Mouse (Mus musculus): ENCODE results near the gene Plxdc2. TPM values are rescaled to one million over a fixed set of nuclear protein-coding genes. Genes with fewer than 3 reads are reported as not detected.
"Not testable (repeated sequence)": the region's sequence is repeated elsewhere in the genome, so short reads cannot be mapped to it uniquely, and the experiment has no call there.

Gene Plxdc2
- total RNA-seq, 2 experiments from 2014 or later, result 0.29 to 0.52 TPM

DNA sequence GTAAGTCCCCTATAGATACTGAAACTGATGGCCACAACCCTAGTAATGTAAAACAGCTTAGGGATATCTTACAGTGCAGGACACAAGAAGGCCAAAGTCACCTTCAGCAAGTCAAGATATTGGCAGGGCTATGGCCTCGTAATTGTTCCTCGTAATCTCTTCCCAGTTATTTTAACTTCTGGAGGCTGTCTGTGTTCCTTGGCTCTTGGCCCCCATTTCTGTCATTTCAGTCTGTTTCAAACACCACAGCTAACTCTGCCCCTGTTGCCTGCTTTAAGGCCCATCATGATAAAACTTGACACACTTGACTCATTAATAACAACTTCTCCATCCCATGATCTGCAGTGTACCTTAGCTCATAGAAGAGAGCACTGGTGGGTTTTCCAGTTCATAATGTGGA lies 378.3 kb downstream of the Plxdc2 start:
- ATAC-seq (replicated peaks; ENCODE audit: poor library complexity), result no peak

DNA sequence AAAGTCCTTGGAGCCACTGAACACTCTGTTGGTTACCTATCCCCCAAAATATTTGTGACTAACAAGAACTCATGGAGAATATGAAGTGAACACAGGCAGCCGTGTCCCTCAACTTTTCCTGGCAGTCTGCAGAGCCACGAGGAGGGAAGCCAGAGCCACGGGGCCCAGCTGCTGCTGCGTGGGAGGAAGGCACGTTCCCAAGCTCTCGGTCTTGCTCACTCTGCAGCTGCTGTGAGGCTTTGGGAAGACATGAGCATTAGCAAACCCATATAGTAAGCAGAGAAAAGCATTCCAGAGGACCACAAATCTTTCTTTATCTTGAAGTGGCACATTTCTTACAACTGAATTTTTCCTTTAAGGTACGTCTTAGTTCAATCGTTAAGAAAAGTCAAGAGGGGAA lies 382.1 kb downstream of the Plxdc2 start:
- ATAC-seq (replicated peaks; ENCODE audit: poor library complexity), result peak; percentile 64

DNA sequence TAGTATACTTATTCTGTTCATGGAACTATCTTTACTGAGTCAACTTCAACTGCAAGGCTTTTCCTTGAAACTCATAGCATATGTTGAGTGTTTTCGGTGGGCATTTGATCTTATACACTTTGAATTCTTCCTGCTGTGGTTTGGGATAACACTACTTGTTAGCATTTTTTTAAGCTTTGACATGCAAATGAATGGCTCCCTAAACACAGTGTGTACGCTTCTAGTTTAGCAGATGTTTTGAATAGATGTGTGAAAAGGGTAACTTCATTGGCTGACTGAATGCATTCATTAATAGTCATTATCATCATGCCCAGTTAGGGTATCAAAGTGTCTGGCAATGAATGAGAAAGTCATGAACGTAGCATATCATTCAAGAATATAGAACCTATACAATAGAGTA lies 385.7 kb downstream of the Plxdc2 start:
- ATAC-seq (replicated peaks; ENCODE audit: poor library complexity), result no peak

DNA sequence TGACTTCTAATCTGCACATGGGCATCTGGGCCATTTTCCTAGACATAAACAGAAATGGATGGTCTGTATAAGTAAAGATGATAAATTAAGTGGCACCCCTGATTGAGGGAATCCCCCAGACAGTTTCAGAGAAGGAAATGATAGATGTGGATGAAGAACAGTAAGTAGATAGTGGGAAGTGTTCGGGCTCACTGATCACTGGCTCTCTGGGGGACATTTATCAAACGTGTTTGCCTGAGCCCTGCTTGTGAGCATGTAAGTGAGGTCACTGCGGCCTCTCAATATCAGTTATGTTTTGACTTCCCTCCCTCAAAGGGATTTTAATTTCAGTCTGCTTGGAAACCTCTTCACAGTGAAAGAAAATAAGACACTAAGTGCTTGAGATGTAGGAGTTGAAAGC lies 387.5 kb downstream of the Plxdc2 start:
- ATAC-seq (replicated peaks; ENCODE audit: poor library complexity), result no peak

DNA sequence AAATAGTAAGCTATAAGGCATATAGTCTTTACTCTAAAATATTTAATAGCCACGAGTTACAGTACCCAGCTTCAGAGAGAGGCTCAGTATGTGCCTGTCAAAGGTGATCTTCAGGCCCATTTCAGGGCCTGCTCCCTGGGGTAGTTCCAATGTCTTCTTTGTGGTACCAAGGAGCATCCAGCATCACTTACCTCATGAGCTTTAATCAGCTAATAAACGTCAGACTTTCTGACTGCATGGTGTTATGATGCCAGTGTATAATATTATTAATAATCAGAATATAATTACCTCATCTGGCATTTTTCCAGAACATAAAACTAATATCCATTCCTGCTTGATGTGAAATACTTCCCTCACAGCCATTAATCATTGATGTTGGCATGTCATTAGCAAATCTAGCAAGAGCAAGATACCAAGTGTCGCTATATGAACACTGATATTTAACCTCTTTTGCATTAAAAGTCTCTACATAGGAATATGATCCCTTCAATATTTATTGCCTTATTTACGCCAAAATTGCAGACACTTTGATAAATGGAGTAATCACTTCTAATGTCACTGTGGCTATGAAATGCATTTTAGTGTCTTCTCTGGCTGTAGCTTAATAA lies 393.3 kb downstream of the Plxdc2 start:
- no peak for ATAC-seq (replicated peaks; ENCODE audit: poor library complexity)

DNA sequence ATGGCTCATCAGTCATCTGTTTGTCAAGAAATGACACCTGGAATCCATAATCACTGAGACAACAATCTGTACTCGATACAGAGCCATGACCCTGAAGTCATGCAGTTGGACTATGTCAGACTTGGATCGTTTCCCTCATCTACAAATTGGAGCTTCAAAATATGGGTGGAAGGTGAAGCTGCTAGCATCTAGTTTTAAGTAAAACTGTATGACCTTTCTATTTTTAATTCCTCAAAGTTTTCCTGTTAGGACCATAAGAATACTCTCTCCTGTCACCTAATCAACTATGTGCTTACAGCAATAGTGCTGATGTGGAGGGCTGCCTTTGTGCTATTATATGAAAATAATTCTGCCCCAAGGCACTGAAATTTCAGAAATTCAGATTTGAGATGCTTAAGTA lies 401.1 kb downstream of the Plxdc2 start:
- no peak for ATAC-seq (replicated peaks; ENCODE audit: poor library complexity)

DNA sequence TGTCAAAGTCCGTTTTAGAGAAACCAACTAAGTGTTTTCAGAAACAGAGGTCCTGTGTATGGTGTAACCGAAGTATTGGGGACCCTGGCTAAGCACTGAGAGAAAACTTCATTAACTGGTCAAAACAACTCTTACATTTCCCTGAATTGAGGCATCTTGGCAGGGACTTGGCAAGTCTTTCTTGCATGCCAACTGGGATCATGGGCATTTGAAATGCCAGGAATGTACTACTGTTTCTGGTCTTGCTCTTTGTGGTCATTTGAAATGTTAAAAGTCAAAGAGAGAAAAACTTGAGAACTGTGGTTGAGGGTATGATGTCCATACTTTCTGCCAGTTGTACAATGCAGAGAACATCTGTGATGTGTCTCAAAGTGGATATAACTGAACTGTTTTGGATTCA lies 403.7 kb downstream of the Plxdc2 start:
- ATAC-seq (replicated peaks; ENCODE audit: poor library complexity), result no peak

DNA sequence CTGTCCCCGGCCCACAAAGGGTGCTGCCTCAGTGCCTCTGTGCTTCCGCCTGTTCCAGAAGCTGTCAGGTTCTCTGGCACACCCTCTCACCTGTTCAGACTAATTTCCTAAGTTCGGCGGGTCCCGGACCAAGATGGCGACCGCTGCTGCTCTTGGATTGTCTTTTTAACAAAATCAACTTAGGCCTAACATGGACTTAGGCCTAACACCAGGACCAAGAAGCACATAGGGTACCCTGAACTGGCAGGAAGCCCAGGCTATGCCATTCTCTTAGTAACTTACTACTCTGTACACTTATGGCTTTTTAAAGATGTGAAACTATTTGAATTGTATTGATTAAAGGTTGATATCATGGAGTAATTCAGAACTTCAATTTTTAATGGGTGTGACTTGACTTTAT lies 413.0 kb downstream of the Plxdc2 start:
- not testable (repeated sequence) for ATAC-seq (replicated peaks; ENCODE audit: poor library complexity)

DNA sequence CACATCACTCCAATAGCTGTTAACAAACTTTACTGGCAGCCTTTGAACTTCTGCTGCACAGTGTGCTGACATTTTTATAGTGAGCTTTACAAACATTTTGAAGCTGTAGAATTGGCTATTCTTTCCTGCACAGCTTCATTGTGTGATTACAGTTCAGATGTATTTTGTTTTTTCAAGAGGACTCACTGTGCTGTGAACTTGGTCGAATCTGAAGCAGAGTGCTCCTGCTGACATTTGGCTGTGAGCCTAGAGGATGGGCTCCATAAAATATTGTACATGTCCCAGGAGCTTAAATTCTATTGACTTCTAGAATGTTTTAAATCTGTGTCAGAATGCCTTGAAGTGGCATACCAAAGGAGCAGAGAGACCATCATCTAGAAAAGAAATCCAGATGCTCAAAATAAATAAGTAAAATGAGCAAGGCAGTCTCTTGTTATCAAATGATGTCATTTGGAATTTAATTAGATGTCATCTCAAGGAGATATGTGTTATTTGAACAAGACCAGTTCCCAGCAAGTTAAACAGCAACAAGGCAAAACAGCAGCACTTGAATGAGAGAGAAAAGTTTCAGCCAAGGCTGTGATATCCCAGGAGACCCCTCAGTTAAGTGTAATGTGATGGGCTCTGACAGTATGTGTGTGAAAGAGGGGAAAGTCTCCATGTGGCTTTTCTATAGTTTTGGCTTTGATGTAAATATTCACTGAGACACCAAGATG lies 417.5 kb downstream of the Plxdc2 start:
- no peak for ATAC-seq (replicated peaks; ENCODE audit: poor library complexity)

DNA sequence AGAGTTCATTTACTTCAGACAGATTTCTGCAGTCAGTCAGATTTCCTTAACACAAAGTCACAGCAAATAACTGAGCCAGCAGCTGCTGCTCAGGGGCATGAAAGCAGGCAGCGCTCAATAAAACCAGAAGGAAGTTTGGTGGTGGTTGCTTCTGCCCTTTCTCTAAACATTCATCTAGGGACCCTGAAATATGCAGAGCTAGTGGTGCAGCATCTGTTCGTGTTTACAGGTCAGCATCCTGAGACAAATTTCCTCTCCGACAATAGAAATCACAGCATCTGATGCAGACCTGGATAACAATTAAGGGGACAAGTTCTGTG lies 418.0 kb downstream of the Plxdc2 start:
- no peak for ATAC-seq (replicated peaks; ENCODE audit: poor library complexity)

DNA sequence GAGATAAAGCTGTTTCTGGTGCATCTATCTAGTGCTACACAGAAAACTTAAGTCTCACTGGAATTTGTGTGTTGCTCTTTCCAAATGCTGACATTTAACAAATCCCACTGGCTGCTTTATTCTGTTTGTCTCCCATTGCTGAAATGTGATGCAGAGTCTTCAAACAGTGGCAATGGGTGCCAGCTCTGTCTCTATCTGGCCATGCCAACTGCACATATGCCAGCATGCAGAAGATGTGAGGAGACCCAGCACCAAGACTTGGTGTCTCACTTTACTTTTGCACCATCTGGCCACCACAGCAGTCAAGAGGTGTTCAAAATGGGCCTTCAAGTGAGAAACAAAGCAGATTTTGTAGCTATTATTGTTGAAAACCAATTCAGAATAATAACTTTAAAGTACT lies 439.2 kb downstream of the Plxdc2 start:
- ATAC-seq (replicated peaks; ENCODE audit: poor library complexity), result no peak

Data from megakaryocyte progenitor cell, adult 5-6 weeks (primary cell).